Mouse (Mus musculus) midbrain, embryonic 16.5 days (tissue): Measurements from ENCODE around the gene Def6. TPM values are rescaled to one million over a fixed set of nuclear protein-coding genes. Genes with fewer than 3 reads are reported as not detected.
A peak's percentile ranks its signal among the peaks of the same experiment; 100 is the strongest.

ENCODE experiments used
- ATAC-seq: fragments of 200-750 bp; cut with Nextera tagmentation; 2 replicates; pipeline ENCODE4 v1.8.0; 2017; ENCODE audit warnings: moderate TSS enrichment
- H3K27ac ChIP-seq: fragments of 300-500 bp; sonication (generic); 2 replicates; pipeline ENCODE4 v1.5.1; 2014; ENCODE audit warnings: mild to moderate bottlenecking, low read length, mixed read lengths
- H3K27me3 ChIP-seq: fragments of 300-500 bp; sonication (generic); 2 replicates; pipeline ENCODE4 v1.6.1; 2014; ENCODE audit warnings: low read depth, low read length, mixed read lengths; ENCODE audit not compliant: control insufficient read depth, insufficient read depth
- H3K36me3 ChIP-seq: fragments of 300-500 bp; sonication (generic); 2 replicates; pipeline ENCODE4 v1.6.1; 2014; ENCODE audit warnings: mild to moderate bottlenecking, low read length, moderate library complexity, mixed read lengths; ENCODE audit not compliant: control insufficient read depth, insufficient read depth
- H3K4me1 ChIP-seq: fragments of 300-500 bp; sonication (generic); 2 replicates; pipeline ENCODE4 v1.6.1; 2014; ENCODE audit warnings: mild to moderate bottlenecking, low read length, mixed read lengths; ENCODE audit not compliant: control insufficient read depth, insufficient read depth
- H3K4me2 ChIP-seq: fragments of 300-500 bp; sonication (generic); 2 replicates; pipeline ENCODE4 v1.6.1; 2014; ENCODE audit warnings: mild to moderate bottlenecking, low read length, mixed read lengths
- H3K4me3 ChIP-seq: fragments of 300-500 bp; sonication (generic); 2 replicates; pipeline ENCODE4 v1.5.1; 2014; ENCODE audit warnings: low read depth, mild to moderate bottlenecking, low read length, moderate library complexity, mixed read lengths
- H3K9ac ChIP-seq: fragments of 300-500 bp; sonication (generic); 2 replicates; pipeline ENCODE4 v1.6.1; 2014; ENCODE audit warnings: low read depth, low read length, mixed read lengths
- H3K9me3 ChIP-seq: fragments of 300-500 bp; sonication (generic); replicated peaks from 2 replicates; pipeline ENCODE4 v1.6.1; 2014; ENCODE audit warnings: mild to moderate bottlenecking, low read length, mixed read lengths; ENCODE audit not compliant: control insufficient read depth, poor library complexity, severe bottlenecking
- WGBS: fragments of 180-500 bp; shearing (Covaris S2); extraction: QIAGEN DNeasy Blood & Tissue Kit; methylation state at CpG from one replicate; pipeline ENCODE4 v1.1.7; 2014; 5-methylcytosine and 5-hydroxymethylcytosine counted together
- polyA plus RNA-seq: library from polyadenylated mRNA; unstranded; fragments of >200 nt; fragmentation: Nextera tagmentation; extraction: Ambion mirVana; gene quantifications from 2 replicates; pipeline ENCODE4 v1.2.1, GENCODE M21; 2015

Def6 gene
- polyA plus RNA-seq, 1 experiment from 2014 or later: 6.8 TPM

DNA sequence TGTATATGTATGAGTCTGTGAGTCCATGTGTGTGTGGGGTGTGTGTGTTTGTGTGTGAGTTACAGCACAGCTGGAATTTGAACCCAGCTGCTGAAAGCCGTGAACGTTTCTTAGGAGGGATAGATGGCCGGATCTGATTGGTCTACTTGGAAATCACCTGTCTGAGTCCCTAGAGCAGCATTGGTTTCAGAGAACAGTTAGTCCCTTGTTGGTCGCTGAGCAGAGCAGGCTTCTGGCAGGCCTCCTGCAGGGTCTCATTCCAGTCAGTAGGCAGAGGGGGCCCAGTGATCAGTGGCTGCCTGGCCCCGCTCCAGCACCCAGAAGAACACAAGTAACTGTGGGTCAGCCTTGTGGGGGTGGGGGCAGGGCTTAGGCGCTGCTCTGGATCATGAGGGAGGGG is 37.1 kb downstream of the Def6 start:
- H3K4me2 ChIP-seq: no peak overlapping the region
- no peaks in the 10 kb centered on the region for H3K27me3 ChIP-seq
- peak; percentile 75; the same call in 1 of the 2 replicates for ATAC-seq
- H3K4me3 ChIP-seq: no peak overlapping the region
- no peaks in the 10 kb centered on the region for H3K36me3 ChIP-seq
- H3K9me3 ChIP-seq: no peaks in the 10 kb centered on the region
- H3K9ac ChIP-seq: no peak overlapping the region
- H3K4me1 ChIP-seq: 0 out of 2 replicates have a peak, but pooled peaks cover 6% of the 10 kb centered on the region
- WGBS: 38% methylated on average over 6 of the region's 6 CpGs
- H3K27ac ChIP-seq: peak overlapping the region; percentile 56

- Histone ChIP-seq H3K27ac (no peak overlapping the region), H3K9ac (no peak overlapping the region), H3K9me3 (no peaks in the 10 kb centered on the region), H3K4me1 (0 out of 2 replicates have a peak, but pooled peaks cover 6% of the 10 kb centered on the region), H3K27me3 (no peaks in the 10 kb centered on the region), H3K36me3 (no peaks in the 10 kb centered on the region), H3K4me2 (no peak overlapping the region), H3K4me3 (no peak overlapping the region)
- ATAC-seq: no peak
- 83% methylated on average over 11 of the region's 11 CpGs for WGBS
Observed at GRCm38 (mm10) chr17:28246640-28247039, 39.1 kb downstream of the Def6 start.

GRCm38 (mm10) chr17:28247613-28248012 is 40.0 kb downstream of the Def6 start:
- no peak for ATAC-seq
- WGBS: 67% methylated on average over 6 of the region's 6 CpGs
- H3K4me3 ChIP-seq: no peak overlapping the region
- no peaks in the 10 kb centered on the region for H3K27me3 ChIP-seq
- no peaks in the 10 kb centered on the region for H3K36me3 ChIP-seq
- H3K9me3 ChIP-seq: no peaks in the 10 kb centered on the region
- H3K27ac ChIP-seq: no peak overlapping the region
- H3K4me2 ChIP-seq: no peak overlapping the region
- no peak overlapping the region for H3K9ac ChIP-seq
- H3K4me1 ChIP-seq: 0 out of 2 replicates have a peak, but pooled peaks cover 6% of the 10 kb centered on the region

DNA sequence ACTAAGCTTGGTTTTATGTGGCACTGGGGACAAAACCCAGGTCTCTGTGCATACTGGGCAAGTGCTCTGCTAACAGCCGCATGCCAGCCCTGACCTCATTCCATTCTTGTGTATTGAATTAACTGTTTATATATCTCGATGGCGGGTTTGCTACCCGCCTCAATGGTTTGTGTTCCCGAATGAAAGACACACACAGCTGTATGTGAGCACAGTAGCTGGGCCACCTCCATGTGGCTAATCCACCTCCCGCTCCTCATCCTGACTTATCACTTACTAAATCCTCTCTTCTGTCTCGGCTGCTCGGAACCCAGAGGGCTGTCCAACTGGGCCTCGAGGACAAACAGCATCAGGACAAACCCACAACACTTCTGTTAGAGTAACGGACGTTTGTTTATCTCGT is 41.5 kb downstream of the Def6 start:
- ATAC-seq: no peak
- H3K9me3 ChIP-seq: no peaks in the 10 kb centered on the region
- no peak overlapping the region for H3K4me2 ChIP-seq
- no peaks in the 10 kb centered on the region for H3K36me3 ChIP-seq
- 74% methylated on average over 12 of the region's 12 CpGs for WGBS
- no peak overlapping the region for H3K27ac ChIP-seq
- no peak overlapping the region for H3K4me3 ChIP-seq
- no peaks in the 10 kb centered on the region for H3K27me3 ChIP-seq
- H3K9ac ChIP-seq: no peak overlapping the region
- H3K4me1 ChIP-seq: 0 out of 2 replicates have a peak, but pooled peaks cover 6% of the 10 kb centered on the region

DNA sequence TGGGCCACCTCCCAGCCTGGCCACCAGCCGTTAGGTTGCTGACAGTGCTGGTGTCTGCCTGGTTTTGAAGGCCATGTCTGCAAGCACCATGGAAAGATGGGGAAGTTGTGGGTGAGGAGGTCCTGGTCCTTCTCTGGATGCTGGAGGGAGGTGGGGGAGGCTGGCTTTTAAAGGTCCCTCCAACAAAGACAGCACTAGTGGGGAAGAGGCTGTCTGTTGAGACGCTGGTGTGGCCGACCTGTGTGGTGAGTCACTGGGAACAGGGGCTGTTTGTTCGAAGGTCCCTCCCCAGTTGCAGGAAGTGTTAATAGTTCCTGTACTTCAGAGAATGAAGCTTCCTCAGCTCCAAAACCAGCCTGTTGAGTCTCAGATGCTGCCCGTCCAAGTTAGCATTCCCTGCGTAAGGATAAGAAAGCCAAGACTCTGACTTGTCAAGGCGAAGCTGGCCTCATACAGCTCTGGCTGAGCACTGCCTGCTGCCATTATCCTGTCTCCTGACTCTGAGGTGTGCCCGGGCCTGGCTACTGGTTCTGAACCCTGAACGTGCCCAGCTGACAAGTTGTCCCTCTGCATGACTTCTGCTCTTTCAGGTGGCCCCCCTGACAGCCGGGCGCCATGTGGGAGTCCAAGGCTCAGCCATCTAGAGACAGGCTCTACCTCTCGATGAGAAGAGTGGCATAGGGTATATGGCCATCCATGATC is 44.2 kb downstream of the Def6 start:
- ATAC-seq: no peak
- no peak overlapping the region for H3K27ac ChIP-seq
- no peak overlapping the region for H3K4me2 ChIP-seq
- H3K9me3 ChIP-seq: no peaks in the 10 kb centered on the region
- no peak overlapping the region for H3K9ac ChIP-seq
- H3K4me3 ChIP-seq: no peak overlapping the region
- peaks cover 8% of the 10 kb centered on the region for H3K4me1 ChIP-seq
- no peaks in the 10 kb centered on the region for H3K36me3 ChIP-seq
- WGBS: 88% methylated on average over 12 of the region's 12 CpGs
- no peaks in the 10 kb centered on the region for H3K27me3 ChIP-seq

- Histone ChIP-seq H3K36me3 (no peaks in the 10 kb centered on the region), H3K27ac (no peak overlapping the region), H3K9ac (no peak overlapping the region), H3K27me3 (no peaks in the 10 kb centered on the region), H3K4me2 (no peak overlapping the region), H3K4me1 (peaks cover 8% of the 10 kb centered on the region), H3K4me3 (no peak overlapping the region), H3K9me3 (no peaks in the 10 kb centered on the region)
- ATAC-seq: no peak
- WGBS: 79% methylated on average over 5 of the region's 5 CpGs
Observed at GRCm38 (mm10) chr17:28252281-28252648, 44.7 kb downstream of the Def6 start.

GRCm38 (mm10) chr17:28253216-28253615 is 45.6 kb downstream of the Def6 start:
- H3K4me1 ChIP-seq: peaks cover 8% of the 10 kb centered on the region
- H3K4me2 ChIP-seq: no peak overlapping the region
- WGBS: 88% methylated on average over 7 of the region's 7 CpGs
- no peak overlapping the region for H3K9ac ChIP-seq
- no peak for ATAC-seq
- H3K36me3 ChIP-seq: no peaks in the 10 kb centered on the region
- no peaks in the 10 kb centered on the region for H3K27me3 ChIP-seq
- no peak overlapping the region for H3K4me3 ChIP-seq
- H3K9me3 ChIP-seq: no peaks in the 10 kb centered on the region
- no peak overlapping the region for H3K27ac ChIP-seq

- no peak overlapping the region for H3K9ac ChIP-seq
- peaks cover 8% of the 10 kb centered on the region for H3K4me1 ChIP-seq
- H3K4me2 ChIP-seq: no peak overlapping the region
- no peaks in the 10 kb centered on the region for H3K36me3 ChIP-seq
- H3K27me3 ChIP-seq: no peaks in the 10 kb centered on the region
- no peak overlapping the region for H3K4me3 ChIP-seq
- WGBS: 75% methylated on average over 4 of the region's 4 CpGs
- H3K27ac ChIP-seq: no peak overlapping the region; the same call in 1 of the 2 replicates
- ATAC-seq: no peak
- H3K9me3 ChIP-seq: no peaks in the 10 kb centered on the region
Observed at GRCm38 (mm10) chr17:28254804-28255203, 47.2 kb downstream of the Def6 start.

DNA sequence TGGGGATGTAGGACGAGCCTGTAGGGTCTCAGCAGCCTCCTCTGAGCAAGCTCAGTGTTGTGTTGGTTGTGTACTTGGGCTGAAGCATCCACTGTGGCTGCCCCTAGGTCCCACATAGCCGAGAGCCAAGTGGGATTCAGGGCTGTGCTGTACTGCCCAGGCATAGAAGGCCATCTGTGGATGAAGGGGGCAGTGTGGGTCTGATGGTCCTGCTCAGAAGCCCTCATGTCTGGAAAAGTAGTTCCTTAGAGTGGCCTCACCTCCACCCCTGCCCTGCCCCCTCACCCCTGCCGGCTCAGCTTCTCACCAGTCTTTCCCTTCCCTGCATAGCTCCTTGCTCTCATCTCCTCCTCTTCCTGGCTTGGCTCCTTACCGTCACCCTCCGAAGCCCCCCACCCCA is 48.1 kb downstream of the Def6 start:
- WGBS: 34% methylated on average over 5 of the region's 5 CpGs
- Histone ChIP-seq H3K9ac (0 out of 2 replicates have a peak overlapping the region, but pooled peaks have one; percentile 2), H3K27ac (no peak overlapping the region; the same call in 1 of the 2 replicates)

More for the DNA sequence above, 48.1 kb downstream of the Def6 start:
- H3K4me1 ChIP-seq: peaks cover 8% of the 10 kb centered on the region
- no peaks in the 10 kb centered on the region for H3K9me3 ChIP-seq
- no peaks in the 10 kb centered on the region for H3K27me3 ChIP-seq
- H3K4me2 ChIP-seq: no peak overlapping the region
- no peaks in the 10 kb centered on the region for H3K36me3 ChIP-seq
- H3K4me3 ChIP-seq: no peak overlapping the region
- no peak for ATAC-seq
